Mouse (Mus musculus): ENCODE results near the gene Tmem120b.

GRCm38 (mm10) chr5:123064207-123064606, 4.0 kb upstream of the Tmem120b start:
- TF ChIP-seq CTCF (IDR thresholded peaks at IDR 0.05; ENCODE audit: borderline replicate concordance, insufficient read depth, low read length) (no peak), POLR2A (IDR thresholded peaks at IDR 0.05; ENCODE audit: low read depth, low read length) (no peak)
